Mouse (Mus musculus): Measurements from ENCODE around the gene Pard6b.
"Not testable (repeated sequence)": the region's sequence is repeated elsewhere in the genome, so short reads cannot be mapped to it uniquely, and the experiment has no call there.

Gene Pard6b

DNA sequence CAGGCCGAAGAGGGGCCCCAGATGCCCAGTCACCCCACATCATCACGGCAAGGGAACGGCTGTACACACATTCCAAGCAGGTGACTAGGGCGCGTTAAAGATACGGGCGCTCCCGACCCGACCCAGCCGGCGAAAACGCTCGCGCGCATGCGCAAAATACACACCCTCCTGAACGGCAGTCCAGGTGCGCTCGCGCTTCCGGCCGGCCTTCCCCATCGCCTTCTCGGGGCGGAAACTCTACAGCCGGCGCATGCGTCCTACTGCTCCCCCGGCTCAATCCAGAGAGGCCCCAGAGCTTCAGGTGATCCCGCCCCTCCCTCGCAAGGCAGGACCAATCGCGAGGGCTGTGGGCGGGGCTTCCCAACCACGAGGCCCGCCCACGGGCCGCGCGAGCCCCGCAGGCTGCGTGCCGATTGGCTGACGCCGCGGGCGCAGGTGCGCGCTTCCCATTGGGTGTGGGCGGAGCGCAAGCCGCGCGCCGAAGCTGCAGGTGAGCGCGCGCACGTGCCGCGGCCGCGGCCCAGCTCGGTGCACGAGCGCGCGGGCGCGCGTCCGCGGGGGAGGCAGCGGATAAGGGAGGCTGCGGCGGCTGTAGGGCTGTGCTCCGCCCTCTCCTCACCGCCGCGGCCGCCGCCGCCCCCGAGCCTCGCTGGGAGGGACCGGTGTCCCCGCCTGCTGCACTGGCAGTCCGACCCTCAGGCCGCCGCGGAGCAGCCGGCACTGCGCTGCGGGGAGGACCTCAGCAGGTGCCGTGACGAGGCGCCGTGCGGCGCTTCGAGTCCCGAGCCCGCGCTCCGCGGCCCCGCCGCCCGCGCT is at the start of gene Pard6b:
Gene Pard6b (plus strand): TSS at position 574 of the 816 bp plus-strand sequence.
- DNase-seq (ENCODE audit: low read depth, low spot score) = peak; percentile 99

DNA sequence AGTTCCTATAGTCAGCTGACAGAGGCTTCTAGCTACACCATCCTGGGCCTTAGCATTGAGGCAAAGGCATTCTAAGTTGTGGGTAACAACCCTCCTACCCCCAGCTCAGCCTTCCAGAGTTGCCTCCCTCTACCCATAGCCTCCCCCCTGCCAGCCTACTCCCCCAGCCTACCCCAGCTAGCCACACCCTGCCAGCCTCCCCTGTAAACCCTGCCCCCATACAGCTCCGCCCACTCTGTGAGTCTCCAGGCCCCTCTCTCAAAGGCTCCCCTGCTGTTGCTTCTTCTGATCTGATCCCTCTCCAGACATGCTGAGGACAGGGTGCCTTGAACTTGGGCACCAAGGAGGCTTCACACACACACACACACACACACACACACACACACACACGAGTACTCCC is 49.0 kb upstream of the Pard6b start:
- DNase-seq (ENCODE audit: low read depth, low spot score) = no peak

DNA sequence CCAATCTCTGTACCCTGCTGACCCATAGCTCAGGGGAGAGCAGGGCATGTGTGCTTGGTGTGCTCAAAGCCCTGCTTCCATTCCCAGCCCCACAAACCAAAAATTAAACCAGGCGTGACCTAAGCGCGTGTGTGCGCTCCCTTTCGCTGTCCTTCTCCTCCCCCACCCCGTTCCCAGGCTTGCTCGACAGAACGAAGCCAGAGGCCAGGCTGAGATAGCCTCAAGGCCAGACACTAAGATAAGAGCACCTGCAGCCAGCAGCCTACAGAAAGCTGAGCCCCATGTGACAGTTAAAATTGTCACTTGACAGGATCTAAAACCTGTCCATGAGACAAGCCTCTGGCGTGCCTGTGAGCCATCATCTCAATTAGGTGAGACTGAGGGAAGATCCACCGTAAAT is 46.9 kb upstream of the Pard6b start:
- no peak for DNase-seq (ENCODE audit: low read depth, low spot score)

DNA sequence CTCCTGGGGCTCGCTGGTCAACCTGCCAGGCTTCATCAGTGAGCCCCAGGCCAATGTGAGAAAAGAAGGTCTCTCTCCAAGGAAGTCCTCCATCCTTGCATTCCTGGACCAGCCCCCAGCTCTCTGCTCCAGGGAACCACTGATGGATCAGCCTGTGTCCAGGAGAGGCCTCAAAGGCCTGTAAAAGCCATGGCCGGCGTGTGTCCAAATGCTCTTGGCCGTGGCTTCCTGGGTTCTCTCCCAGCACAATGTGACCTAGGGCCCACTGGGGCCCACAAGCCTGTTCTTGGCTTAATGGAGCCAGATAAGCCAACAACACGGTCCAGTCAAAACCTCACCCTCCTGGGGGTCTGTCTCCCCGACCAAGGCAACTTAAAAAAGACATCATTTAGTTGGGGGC is 44.9 kb upstream of the Pard6b start:
- DNase-seq (ENCODE audit: low read depth, low spot score) = no peak

DNA sequence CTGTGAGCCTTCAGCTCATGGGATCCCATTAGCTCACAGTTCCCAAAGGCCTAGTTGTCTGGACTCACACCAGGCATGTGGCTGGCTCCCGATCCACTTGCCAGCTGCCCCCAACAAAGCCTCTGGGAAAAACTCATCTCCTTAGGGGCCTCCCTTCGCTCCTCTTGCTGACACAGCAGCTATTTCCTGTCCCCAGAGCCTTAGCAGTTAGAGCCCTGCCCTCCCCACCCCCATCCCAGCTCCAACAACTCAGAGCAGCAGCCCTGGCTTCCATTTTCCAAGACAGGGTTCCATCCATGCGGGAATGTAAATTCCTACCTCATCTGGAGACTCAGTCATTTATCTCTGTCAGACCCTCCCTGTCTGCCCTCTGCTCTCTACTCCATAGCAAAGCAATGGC is 43.7 kb upstream of the Pard6b start:
- DNase-seq (ENCODE audit: low read depth, low spot score) = no peak

DNA sequence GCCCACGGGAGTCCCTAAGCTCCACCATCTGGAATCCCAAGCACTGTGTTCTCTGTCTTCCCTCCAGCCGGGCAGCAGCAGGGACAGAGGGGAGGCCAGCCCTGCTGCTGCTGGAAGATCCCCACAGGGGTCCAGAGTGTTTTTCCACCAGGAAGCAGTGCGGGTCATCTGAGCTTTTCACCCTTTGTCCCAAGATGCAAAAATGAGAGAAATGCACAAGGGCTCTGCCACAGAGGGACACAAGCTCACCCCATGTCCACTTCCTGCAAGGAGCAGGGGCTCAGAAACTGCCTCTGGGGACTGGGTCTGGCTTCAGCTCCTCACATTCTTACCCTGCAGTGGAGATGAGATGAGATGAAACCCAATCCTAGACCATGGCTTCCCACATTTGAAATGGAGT is 40.1 kb upstream of the Pard6b start:
- no peak for DNase-seq (ENCODE audit: low read depth, low spot score)

DNA sequence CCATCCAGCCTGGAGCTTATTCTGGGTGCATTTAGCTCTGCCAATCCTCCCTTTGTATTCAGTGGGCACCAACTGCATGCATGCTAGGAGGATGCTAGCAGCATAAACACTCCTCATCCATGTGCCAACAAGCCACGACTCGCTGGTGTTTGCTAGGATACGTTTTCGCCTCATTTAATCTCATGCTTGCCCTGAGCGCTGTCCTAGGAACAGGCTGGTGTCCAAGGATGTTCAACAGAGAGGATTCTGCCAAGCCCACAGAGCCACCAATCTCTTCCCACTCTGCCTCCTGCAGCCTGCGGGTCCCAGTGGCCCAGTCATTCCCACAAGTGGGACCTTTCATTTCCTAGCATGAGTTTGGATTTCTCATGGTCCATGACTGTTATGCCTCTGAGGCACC is 38.8 kb upstream of the Pard6b start:
- no peak for DNase-seq (ENCODE audit: low read depth, low spot score)

DNA sequence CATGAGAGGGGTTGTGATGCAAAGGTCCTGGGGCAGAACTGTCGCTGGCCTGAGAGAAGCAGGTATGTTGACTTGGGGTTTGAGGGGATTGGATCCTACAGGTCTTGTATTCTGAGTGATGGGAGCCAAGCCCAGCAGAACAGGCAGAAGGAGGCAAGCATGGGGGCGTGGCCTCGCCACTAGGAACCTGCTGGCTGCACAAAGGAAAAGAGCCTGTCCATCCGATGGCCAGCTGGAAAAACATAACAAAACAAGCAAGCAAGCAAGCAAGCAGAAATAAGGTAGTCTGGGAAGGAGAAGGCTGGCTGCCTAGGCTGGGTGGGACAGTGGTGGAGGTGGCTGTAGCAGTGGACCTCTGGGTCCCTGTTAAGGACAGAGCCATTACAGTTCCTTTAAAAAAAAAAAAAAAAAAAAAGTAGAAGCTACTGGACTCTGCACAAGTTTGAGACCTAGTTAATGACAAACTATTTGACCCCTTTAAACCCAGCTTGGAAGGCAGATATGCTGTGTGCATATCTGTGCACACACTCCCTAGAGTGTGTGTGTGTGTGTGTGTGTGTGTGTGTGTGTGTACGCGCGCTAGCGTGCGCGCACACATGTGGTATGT is 36.0 kb upstream of the Pard6b start:
- DNase-seq (ENCODE audit: low read depth, low spot score) = no peak

DNA sequence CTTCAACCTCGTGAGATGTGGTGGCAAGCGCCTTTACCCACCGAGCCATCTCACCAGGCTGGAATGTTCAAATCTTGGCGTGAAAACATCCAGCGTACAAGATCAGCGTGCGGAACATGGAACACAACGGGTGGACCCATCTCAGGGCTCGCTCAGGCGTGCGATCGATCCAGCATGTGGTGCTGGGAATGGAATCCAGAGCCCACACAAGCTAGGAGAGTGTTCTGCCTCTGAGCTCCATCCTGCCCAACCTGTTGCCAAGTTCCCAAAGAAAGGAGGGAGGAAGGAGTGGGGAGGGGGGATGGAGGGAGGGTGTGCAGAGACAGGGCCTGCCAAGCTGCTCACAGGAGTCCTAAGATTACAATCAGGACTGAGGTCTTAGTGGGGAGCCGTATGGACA is 35.4 kb upstream of the Pard6b start:
- DNase-seq (ENCODE audit: low read depth, low spot score) = no peak

DNA sequence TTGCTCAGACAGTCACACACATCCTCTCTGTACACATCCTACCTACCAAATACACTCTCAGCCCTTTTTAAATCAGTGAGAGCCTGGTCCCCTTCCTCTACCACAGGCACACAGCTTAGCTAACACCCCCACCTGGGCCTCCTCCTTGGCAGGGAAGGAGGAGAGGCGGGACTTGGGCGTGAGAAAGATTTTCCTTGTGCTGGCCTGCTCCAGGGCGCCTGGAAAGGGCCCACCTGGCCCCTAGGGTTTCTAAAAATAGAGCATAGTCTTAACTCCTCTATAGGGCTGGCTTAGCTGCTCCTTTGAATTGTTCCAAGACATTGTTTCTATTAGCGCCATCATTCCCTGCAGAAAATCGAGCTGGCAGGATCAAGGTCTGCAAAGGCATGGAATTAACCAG is 35.0 kb upstream of the Pard6b start:
- no peak for DNase-seq (ENCODE audit: low read depth, low spot score)

DNA sequence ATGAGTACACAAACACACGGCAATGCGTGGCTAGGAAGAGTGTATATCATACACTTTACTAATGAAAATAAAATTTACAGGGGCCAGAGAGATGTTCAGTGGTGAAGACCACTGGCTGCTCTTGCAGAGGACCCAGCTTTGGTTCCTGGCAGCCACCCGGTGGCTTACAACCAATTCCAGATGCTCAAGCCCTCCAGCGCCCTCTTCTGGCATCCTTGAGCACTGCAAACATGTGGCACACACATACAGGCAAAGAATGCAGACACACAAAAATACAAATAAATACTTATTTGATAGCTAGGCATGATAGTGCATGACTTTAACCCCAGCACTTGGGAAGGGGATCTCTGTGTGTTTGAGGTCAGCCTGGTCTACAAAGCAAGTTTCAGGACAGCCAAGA is 34.3 kb upstream of the Pard6b start:
- peak; percentile 67 for DNase-seq (ENCODE audit: low read depth, low spot score)

DNA sequence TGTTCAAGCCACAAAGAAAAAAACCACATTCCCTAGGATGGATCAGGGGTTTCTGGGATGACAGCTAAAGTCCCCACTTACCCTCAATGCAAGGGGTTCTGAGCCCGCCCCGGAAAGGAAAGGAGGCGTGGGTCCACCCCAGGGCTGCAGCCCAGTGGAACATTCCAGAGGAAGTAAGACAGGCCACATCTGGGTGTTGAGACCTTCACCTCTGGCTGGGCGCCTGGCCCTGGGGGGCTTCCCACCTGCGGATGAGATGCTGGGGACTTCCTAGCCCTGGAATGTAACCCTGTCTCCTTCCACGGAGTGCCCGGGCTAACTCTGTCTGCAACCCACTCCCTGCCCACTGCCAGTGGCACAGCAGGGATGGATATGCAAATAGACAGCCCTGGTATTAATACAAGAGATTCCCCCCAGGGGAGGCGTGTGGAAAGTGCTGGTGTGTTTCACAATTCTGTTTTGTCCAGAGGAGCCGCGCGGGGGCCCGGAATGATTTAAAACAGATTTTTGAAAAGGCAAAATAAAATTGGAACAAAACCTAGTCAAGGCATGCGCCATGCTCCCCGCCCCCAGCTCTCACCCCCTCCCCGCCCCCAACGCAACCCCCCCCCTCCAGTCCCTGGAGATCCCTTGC is 31.7 kb upstream of the Pard6b start:
- DNase-seq (ENCODE audit: low read depth, low spot score) = no peak

DNA sequence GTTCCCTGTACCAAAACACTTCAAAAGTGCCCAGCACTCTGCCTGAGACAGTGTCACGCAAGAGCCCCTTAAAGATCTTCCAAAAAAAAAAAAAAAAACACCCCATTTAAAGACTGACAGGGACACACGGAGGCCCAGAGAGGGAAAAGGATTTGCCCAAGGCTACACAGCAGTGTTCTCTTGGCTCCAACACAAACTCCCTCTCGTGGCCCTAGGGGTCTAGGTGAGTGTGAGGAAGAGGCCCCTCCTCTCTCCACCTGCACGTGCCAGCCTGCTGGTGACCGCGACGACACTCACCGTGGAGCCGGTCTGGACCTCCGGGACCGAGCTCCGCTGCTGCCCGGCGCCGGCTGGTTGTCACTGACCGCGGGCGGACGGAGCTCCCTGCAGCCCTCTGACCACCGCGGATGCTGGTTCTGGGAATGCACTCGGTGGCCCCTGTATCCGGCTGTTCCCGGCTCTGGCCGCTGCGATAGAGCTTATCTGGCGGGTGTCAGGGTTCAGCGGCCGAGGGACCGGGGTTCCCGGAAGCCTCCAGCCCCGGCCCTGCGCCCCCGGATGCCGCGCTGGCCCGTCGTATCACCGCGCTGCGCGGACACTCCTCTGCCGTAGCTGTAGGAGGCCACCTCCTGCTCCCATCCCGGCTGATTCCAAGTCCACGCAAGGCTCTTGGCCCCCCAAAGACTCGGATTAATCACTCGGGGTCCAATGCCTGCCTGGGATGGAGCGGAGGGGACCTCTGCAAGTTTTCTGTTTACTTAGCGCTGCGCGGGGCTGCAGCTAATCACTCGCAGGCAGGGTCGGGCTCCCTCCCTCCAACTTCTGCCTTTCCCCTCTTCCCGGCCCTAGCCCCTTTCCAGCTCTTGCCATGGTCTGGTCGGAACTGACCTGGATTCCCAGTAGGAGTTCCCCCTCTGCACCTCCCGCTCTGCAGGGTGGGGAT is 30.5 kb upstream of the Pard6b start:
- peak; percentile 47 for DNase-seq (ENCODE audit: low read depth, low spot score)

DNA sequence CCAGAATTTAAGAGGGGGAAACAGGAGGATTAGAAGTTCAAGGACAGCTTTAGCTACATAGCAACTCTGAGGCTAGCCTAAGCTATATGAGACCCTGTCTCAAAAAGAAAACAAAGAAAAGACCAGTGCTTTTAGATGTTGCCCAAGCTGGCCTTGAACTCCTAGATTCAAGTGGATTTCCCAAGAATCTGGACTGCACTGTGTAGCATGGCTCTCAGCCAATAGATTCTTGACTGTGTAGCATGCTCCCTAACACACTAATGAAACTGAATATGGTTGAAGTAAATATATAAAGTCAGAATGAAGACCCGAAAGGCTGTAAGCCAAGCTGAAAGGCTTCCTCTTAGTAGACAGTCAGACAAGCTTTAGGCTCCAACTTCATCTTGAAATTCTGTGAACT is 28.6 kb upstream of the Pard6b start:
- no peak for DNase-seq (ENCODE audit: low read depth, low spot score)

DNA sequence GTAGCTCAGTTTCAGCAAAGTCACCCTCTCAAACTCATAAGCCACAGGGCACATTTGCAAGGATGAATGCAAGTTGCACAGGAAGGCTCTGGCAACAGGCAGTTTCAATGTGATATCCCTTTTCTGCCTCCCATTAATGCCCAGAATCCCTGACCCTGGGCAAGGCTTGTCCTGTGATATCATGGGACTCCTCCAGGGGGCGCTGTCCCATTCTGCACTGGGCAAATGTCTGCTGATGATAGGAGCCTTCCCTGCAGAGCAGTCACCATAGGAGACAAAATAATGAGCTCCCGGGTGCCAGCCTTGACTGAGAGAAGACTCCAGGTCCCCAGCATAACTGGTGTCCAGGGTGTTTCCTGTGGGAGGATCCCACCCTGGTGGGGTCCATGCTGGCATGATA is 28.1 kb upstream of the Pard6b start:
- no peak for DNase-seq (ENCODE audit: low read depth, low spot score)

DNA sequence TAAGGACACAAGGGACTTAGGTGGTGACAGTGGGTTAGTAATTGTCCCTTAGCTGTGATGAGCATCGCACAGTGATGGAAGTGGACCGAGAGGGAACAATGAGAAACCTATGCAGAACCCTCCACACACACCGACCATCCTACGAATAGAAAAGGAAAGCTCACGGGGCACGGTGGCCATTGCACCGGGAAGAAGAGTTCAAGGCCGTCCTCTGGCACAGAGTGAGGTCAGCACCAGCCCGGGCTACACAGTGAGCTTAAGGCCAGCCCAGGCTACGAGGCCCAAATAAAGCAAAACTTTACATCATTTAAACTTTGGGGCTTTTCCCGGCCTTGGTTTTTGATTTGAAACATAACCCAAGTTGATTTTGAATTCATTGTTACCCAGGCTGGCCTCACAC is 26.7 kb upstream of the Pard6b start:
- no peak for DNase-seq (ENCODE audit: low read depth, low spot score)

DNA sequence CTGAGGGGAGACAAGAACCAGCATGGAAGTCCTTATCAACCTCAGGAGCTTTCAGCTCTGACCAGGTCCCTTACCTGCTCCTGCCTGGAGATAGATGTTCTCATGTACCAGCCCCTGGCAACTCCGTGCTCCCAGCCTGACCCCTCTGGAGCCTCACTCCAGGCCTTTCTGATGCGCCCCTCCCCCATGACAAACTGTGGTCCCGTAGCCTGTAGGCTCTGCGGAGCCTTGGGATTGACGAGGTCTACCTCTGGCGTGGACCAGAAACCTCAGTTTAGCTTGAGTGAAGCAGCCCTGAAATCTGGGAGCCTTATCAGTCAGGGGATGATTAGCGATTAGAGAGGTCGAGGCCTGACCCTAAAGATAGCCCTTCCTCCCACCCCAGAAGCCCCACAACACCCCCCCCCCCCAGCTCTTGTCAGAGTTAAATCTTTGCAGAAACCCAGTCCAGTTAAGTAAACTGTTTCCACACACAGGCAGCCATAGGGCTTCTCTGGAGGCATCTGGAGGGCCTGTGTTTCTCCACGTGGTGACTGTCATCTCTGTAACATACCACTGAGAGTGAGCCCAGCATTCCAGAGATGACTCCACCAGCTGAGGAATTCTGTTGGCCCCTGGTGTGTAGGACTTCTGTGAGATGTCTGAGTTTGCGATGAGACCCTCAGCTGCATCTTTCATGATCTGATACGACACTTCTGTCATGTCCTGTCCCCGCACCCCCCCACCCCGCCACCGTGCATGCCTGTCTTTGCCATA is 24.7 kb upstream of the Pard6b start:
- DNase-seq (ENCODE audit: low read depth, low spot score) = no peak

DNA sequence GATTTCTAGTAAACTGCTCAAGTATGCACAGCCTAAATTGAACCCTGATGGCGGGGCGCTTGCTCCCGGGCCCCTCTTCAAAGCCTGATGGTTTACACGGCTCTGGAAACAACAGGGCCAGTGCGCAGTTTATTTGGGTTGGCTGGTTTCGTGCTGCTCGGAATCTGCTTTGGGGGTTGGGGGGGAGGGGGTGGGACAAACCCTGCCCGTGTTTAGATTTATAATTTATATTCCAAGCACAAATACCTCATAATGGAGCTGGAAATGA is 24.2 kb upstream of the Pard6b start:
- no peak for DNase-seq (ENCODE audit: low read depth, low spot score)

DNA sequence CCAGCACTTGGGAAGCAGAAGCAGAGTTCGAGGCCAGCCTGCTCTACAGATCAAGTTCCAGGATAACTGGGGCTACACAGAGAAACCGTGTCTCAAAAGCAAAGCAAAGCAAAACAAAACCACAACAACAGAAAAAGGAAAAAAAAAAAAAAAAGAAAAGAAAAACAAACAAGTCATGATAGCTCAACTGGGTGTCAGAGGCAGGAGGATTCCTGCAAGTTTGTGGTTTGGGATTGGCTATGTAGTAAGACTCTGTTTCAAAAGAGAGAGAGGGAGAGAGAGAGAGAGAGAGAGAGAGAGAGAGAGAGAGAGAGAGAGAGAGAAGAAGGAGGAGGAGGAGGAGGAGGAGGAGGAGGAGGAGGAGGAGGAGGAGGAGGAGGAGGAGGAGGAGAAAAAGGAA is 22.9 kb upstream of the Pard6b start:
- DNase-seq (ENCODE audit: low read depth, low spot score) = not testable (repeated sequence)

DNA sequence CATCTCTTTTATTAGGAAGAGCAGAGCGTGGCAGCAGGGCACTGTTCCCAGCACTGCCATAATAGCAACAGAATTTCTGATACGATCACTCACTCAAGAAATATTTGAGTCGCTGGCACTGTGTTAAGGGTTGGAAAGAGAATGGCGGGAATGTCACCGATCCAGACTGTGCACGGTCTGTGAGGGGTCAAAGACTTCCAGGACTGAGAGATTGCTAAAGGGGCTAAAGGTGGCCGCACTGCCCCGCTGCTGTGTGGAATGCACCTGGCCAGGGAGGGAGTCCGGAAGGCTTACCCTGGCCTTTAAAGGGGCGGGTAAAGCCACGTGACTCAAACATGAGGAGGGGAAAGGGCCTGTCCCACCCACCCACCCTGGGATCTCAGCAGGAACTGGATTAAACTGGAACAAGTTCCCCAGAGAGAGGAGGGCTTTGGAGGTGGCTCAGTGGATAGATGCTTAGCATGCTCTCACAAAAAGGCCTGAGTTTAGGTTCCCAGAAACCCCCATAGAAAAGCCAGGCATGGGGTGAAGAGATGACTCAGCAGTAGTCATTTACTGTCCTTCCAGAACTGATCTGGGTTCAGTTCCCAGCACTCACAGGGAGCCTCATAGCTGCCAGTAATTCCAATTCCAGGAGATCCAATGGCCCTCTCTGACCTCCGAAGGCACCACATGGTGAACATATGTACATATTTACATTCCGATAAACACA is 22.2 kb upstream of the Pard6b start:
- peak; percentile 79 for DNase-seq (ENCODE audit: low read depth, low spot score)

Measured in ES-CJ7 (cell line).